Mouse (Mus musculus): Measurements from ENCODE around the gene Olfm3. TPM values are rescaled to one million over a fixed set of nuclear protein-coding genes. Genes with fewer than 3 reads are reported as not detected.

Gene Olfm3
- not detected in 2 replicates for polyA plus RNA-seq (2012)

- no peak for TF ChIP-seq GATA1 (IDR thresholded peaks at IDR 0.05; ENCODE audit: low read length)
Measured at GRCm38 (mm10) chr3:114903924-114904438, at the start of gene Olfm3. Olfm3 (plus strand) TSS chr3:114904078.

DNA sequence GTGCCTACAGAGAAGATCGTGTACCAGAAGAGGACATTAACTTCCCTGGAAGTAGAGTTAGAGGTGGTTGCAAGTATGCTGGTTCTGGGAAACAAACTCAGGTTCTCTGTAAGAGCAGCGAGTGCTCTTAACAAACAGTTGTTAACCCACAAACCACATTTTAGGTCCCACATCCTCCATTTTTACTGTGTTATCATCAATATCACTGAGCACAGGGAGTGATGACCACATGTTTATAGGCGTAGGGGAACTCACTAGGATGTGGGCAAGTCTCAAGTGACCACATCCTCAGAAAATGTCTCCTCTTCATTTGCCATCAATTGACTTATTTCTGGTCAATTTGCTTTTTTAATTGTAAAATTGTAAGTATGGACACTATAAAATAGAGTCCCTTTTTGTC, 14.1 kb upstream of the Olfm3 start:
- TF ChIP-seq GATA1 (IDR thresholded peaks at IDR 0.05; ENCODE audit: low read length): no peak

GRCm38 (mm10) chr3:114904633-114905423, 950 bp downstream of the Olfm3 start:
- no peak for TF ChIP-seq GATA1 (IDR thresholded peaks at IDR 0.05; ENCODE audit: low read length)

DNA sequence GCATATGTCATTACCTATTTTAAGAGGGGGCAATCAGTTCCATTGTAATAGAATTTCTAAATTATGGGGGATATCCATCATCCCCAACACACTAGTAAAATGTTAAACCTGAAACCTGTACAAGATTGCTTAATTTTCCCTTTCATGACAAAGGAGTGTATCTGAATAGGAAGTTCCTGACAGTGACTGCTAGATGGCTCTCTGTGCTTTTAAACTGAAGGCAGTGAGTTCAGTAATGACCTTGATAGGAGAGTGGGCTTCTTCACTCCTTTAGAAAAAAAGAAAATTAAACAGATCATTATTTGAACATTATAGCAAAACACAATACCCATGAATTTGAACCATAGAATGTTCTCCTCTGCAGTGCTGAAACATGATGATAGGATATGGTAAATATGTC, 3.7 kb downstream of the Olfm3 start:
- TF ChIP-seq GATA1 (IDR thresholded peaks at IDR 0.05; ENCODE audit: low read length): no peak

GRCm38 (mm10) chr3:114908846-114909245, 5.0 kb downstream of the Olfm3 start:
- no peak for TF ChIP-seq GATA1 (IDR thresholded peaks at IDR 0.05; ENCODE audit: low read length)

- TF ChIP-seq GATA1 (IDR thresholded peaks at IDR 0.05; ENCODE audit: low read length): no peak
Measured at GRCm38 (mm10) chr3:114920102-114920501, 16.2 kb downstream of the Olfm3 start.

DNA sequence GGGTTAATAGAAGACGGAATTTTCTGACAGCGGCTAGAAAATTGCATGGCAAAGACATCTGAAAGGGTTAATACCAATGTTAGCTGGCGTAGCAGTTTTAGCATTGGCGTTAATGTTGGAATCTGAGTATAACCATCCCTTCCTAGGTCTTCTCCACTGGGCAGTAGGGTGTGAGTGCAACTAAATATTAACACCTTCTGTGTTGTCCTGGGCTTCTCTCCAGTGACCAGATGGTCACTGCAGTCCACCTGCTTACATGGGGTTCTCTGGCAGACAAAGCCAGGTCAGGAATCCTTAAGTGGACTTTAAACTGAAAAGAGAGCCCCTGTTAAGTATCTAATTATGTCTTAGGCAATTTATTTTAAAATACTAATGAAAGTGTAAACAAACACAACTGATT, 25.7 kb downstream of the Olfm3 start:
- no peak for TF ChIP-seq GATA1 (IDR thresholded peaks at IDR 0.05; ENCODE audit: low read length)

DNA sequence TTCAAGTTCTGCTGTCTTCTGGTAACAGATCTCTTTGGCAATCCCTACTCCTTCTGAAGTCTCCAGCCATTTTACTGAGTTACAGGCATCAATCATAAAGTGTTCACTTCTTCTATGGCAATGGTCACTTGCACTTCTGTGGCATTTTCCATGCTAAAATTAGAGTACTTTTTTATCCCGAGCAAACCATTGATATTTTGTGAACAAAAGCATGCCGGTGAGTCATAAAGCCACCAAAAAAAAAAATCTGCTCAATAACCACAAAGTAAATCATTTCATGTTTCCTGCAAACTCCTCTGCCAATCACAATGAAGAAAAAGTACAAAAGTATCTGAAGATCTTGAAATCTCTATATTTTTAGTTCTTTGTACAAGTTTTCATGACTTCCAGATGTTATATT, 26.5 kb downstream of the Olfm3 start:
- no peak for TF ChIP-seq GATA1 (IDR thresholded peaks at IDR 0.05; ENCODE audit: low read length)

- no peak for TF ChIP-seq GATA1 (IDR thresholded peaks at IDR 0.05; ENCODE audit: low read length)
Measured at GRCm38 (mm10) chr3:114930796-114931195, 26.9 kb downstream of the Olfm3 start.

DNA sequence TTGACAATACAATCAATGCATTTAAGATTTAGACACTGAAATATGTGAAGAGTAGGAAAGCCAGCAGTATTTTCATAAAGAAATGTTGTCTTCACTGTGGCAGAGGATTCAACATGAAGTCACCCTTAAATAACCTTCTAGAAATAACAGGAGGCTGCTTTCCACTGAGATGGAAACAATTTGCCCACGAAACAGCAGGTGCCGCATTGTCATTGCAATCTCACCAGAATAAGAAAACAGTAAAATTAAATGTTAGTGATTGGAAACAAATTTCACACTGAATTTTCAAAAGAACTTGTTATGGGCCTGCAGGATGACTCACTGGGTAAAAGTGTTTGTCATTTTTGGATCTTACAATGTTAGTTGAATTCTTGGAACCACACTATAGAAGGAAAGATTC, 29.0 kb downstream of the Olfm3 start:
- no peak for TF ChIP-seq GATA1 (IDR thresholded peaks at IDR 0.05; ENCODE audit: low read length)

GRCm38 (mm10) chr3:114954904-114955303, 51.0 kb downstream of the Olfm3 start:
- no peak for TF ChIP-seq GATA1 (IDR thresholded peaks at IDR 0.05; ENCODE audit: low read length)

GRCm38 (mm10) chr3:114959311-114959967, 55.6 kb downstream of the Olfm3 start:
- no peak for TF ChIP-seq GATA1 (IDR thresholded peaks at IDR 0.05; ENCODE audit: low read length)

DNA sequence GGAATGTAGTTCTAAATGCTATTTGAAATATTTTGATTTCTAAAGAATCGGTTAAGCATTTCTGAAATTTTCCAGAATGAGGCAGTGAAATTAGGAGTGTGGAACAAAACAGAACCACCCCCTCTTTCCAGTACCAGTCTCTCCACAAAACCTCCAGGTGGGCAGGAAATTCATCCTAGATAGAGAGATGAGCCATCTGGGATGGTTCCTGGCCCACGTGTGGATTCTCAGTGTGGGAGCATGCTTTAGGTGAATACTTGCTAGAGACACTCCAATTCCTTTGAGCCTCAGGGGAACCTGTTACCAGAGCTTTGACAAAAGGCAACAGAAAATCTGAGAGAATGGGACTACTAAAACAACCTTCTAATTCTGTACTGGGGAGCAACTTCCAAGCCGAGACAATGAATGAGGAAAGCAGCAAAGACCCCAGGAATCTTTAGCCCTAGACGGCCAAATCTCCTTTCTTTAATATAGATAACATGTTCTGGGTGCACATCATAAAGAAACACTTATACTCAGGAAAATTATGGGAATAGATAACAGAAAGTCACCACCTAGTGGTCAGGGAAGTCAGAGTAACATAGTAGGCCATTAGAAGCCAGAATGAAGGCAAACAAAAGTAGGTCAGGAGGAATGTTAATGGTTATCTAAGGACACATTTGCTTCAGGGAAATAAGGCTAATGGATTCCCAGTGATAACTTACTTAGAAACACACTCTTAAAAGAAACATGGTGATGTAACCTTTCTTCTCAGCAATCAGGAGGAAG, 58.6 kb downstream of the Olfm3 start:
- no peak for TF ChIP-seq GATA1 (IDR thresholded peaks at IDR 0.05; ENCODE audit: low read length)

GRCm38 (mm10) chr3:114971183-114971582, 67.3 kb downstream of the Olfm3 start:
- TF ChIP-seq GATA1 (IDR thresholded peaks at IDR 0.05; ENCODE audit: low read length): no peak

DNA sequence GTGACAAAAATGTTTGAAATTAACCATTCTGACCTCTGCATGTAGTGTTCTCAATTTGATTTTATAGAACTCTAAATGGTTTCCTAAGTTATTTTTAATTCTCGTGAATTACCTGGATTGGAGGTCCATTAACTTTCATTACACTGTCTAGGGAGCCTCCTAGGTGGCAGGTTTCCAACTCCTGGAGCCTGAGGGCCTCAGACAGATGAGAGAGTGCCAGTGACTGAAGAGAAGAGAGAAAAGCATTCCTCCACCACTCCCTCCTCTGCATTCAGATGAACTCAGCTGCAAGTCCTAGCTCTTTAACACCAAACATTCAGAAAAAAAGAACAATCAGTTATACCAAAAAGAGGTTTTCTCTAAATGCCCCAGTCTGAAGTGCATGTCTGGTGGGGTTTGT, 68.6 kb downstream of the Olfm3 start:
- no peak for TF ChIP-seq GATA1 (IDR thresholded peaks at IDR 0.05; ENCODE audit: low read length)

- no peak for TF ChIP-seq GATA1 (IDR thresholded peaks at IDR 0.05; ENCODE audit: low read length)
Measured at GRCm38 (mm10) chr3:114990828-114991227, 87.0 kb downstream of the Olfm3 start.
